8 mouse cellular contexts compared by ENCODE assay signal in genomic region chr19:46328081-46329030, GRCm38 (mm10). TPM values are rescaled to one million over a fixed set of nuclear protein-coding genes. Genes with fewer than 3 reads are reported as not detected.
A peak's percentile ranks its signal among the peaks of the same experiment; 100 is the strongest.
DNase-seq lines count a peak whose midpoint lies in the region; ATAC-seq and TF ChIP-seq lines count a peak whose summit lies in the region.

Fbxl15 (plus strand) TSS chr19:46328184.

- peak; percentile 91 for ATAC-seq in hindbrain, postnatal 0 days
- ATAC-seq in megakaryocyte, adult 5-6 weeks (ENCODE audit: poor library complexity, severe bottlenecking), result peak; percentile 75

- H3K4me2 ChIP-seq in hindbrain, postnatal 0 days (ENCODE audit: low read depth, low read length), result peak within 1 kb of the TSS; percentile 91

- DNase-seq in WW6 (ENCODE audit: low read depth, low spot score), result peak; percentile 94
- peak; percentile 83 to 93 for DNase-seq in cerebellum, postnatal 4 days (ENCODE audit: low spot score in 2 of 2)
- DNase-seq in gastrocnemius, adult 2 months, result peak; percentile 96
- DNase-seq in hindbrain, postnatal 0 days (ENCODE audit: low spot score), result peak; percentile 98
- DNase-seq in left cerebral cortex, adult 2 months (ENCODE audit: extremely low spot score in 1 of 2, low spot score in 2 of 2), result peak; percentile 94
- DNase-seq in right cerebral cortex, adult 2 months (ENCODE audit: low spot score in 2 of 2), result peak; percentile 95 to 96
- DNase-seq in urinary bladder, postnatal 14 days (ENCODE audit: low spot score), result peak; percentile 96

- intact Hi-C loops in gastrocnemius, adult 2 months (cut with DNase I), result no loop called here
- intact Hi-C loops in left cerebral cortex, adult 2 months (cut with DNase I), result loop anchor here (2.0 kb wide), 1 partner anchor 20 kb away; no protein-coding TSS in a partner anchor

- WGBS in hindbrain, postnatal 0 days, result 1% methylated on average over 81 of the region's 81 CpGs

- peak within 1 kb of the TSS; percentile 59 for H3K9ac ChIP-seq in hindbrain, postnatal 0 days (replicated peaks; ENCODE audit: low read length)

- peaks cover 11% of the 10 kb centered on the region for H3K4me1 ChIP-seq in hindbrain, postnatal 0 days (ENCODE audit: insufficient read depth, low read length)

- H3K9me3 ChIP-seq in hindbrain, postnatal 0 days (ENCODE audit: low read length), result no peaks in the 10 kb centered on the region

- H3K27me3 ChIP-seq in hindbrain, postnatal 0 days (ENCODE audit: insufficient read depth, low read length), result no peaks in the 10 kb centered on the region

- TF ChIP-seq CTCF in gastrocnemius, adult 2 months (IDR thresholded peaks at IDR 0.05), result no peak; the same call in 1 of the 2 replicates
- TF ChIP-seq CTCF in hindbrain, postnatal 0 days (IDR thresholded peaks at IDR 0.05; ENCODE audit: low read depth), result no peak
- TF ChIP-seq CTCF in left cerebral cortex, adult 2 months (IDR thresholded peaks at IDR 0.05), result no peak

- peak within 1 kb of the TSS; percentile 95 for H3K27ac ChIP-seq in gastrocnemius, adult 2 months
- H3K27ac ChIP-seq in hindbrain, postnatal 0 days, result peak within 1 kb of the TSS; percentile 95
- peak within 1 kb of the TSS; percentile 87 for H3K27ac ChIP-seq in left cerebral cortex, adult 2 months

- H3K4me3 ChIP-seq in gastrocnemius, adult 2 months, result peak within 1 kb of the TSS; percentile 75
- H3K4me3 ChIP-seq in hindbrain, postnatal 0 days (ENCODE audit: low read length), result peak within 1 kb of the TSS; percentile 59
- H3K4me3 ChIP-seq in left cerebral cortex, adult 2 months, result peak within 1 kb of the TSS; percentile 63

- H3K36me3 ChIP-seq in hindbrain, postnatal 0 days (ENCODE audit: insufficient read depth, low read length), result peaks cover 12% of the 10 kb centered on the region; the same call in 1 of the 2 replicates

RNA-seq across cellular contexts. Expression of gene Fbxl15, which starts in this region (rescaled TPM):
- 1 to 10 TPM; 2.9 to 3.8 TPM for total RNA-seq in gastrocnemius, adult 2 months (2021)
- 69.1 and 71.4 TPM in 2 replicates for total RNA-seq in hindbrain, postnatal 0 days (2014; rRNA removed)
- polyA plus RNA-seq in hindbrain, postnatal 0 days (2015; fragmentation: Nextera tagmentation; extraction: Ambion mirVana), result 53.3 and 54.2 TPM in 2 replicates
- total RNA-seq in left cerebral cortex, adult 2 months (2021), result 10 to 100 TPM; 27.0 to 29.6 TPM
- total RNA-seq in megakaryocyte, adult 5-6 weeks (2015), result 1.9 and 2.1 TPM in 2 replicates
- 1.3 and 1.8 TPM in 2 replicates for total RNA-seq in megakaryocyte, adult 5-6 weeks (2017)

Comparison
In these comparisons a context has a peak if more than half of its experiments do, and no peak if none do; other contexts are left out.
1. Peak in every context shown above with its lines: DNase-seq, ATAC-seq, H3K4me3 ChIP-seq and H3K27ac ChIP-seq.
2. RNA of gene Fbxl15 (total RNA-seq): 69.1 to 71.4 TPM in hindbrain, postnatal 0 days and 27.0 to 29.6 TPM in left cerebral cortex, adult 2 months; 2.9 to 3.8 TPM in gastrocnemius, adult 2 months and 1.3 to 2.1 TPM in megakaryocyte, adult 5-6 weeks; every median in the first group is over 4 times any median in the second.